Mouse (Mus musculus) heart, embryonic 14.5 days (tissue): ENCODE measurements at regions not wholly inside any gene's neighbourhood (a gene's known extent, or its start where the extent isn't known, plus 50 kb on each side); places are given as distances from the start of the nearest gene placed in this dataset.

Source experiments
- ATAC-seq: fragments of 200-750 bp; cut with Nextera tagmentation; 2 replicates; pipeline ENCODE4 v1.8.0; 2017; ENCODE audit warnings: low read depth, moderate TSS enrichment; ENCODE audit not compliant: insufficient number of reproducible peaks, insufficient read depth, low FRiP score
- H3K27ac ChIP-seq, 2 experiments: fragments of 200-500 bp in 1 of 2; fragments of 300-500 bp in 1 of 2; sonication (generic) in 1 of 2; replicated peaks in 1 of 2; 2 replicates each; pipeline ENCODE4 v1.5.1; 2012 to 2014; ENCODE audit warnings: low read depth in 2 of 2, low read length in 2 of 2, control low read depth in 1 of 2, mild to moderate bottlenecking in 1 of 2, mixed read lengths in 1 of 2; ENCODE audit not compliant: control insufficient read depth in 1 of 2, insufficient read depth in 1 of 2
- H3K27me3 ChIP-seq: fragments of 300-500 bp; sonication (generic); 2 replicates; pipeline ENCODE4 v1.6.1; 2014; ENCODE audit warnings: mild to moderate bottlenecking, low read length, control low read depth; ENCODE audit not compliant: control insufficient read depth, insufficient read depth
- H3K36me3 ChIP-seq: fragments of 300-500 bp; sonication (generic); 2 replicates; pipeline ENCODE4 v1.6.1; 2014; ENCODE audit warnings: mild to moderate bottlenecking, control low read depth, low read length, mixed read lengths; ENCODE audit not compliant: control insufficient read depth, insufficient read depth
- H3K4me1 ChIP-seq, 2 experiments: fragments of 200-500 bp in 1 of 2; fragments of 300-500 bp in 1 of 2; sonication (generic) in 1 of 2; 2 replicates each; pipeline ENCODE4 v1.6.1; 2012 to 2014; ENCODE audit warnings: low read length in 2 of 2, control low read depth in 1 of 2, mixed read lengths in 1 of 2; ENCODE audit not compliant: control insufficient read depth in 2 of 2, insufficient read depth in 2 of 2
- H3K4me2 ChIP-seq: fragments of 300-500 bp; sonication (generic); 2 replicates; pipeline ENCODE4 v1.6.1; 2014; ENCODE audit warnings: mild to moderate bottlenecking, low read length
- H3K4me3 ChIP-seq, 2 experiments: fragments of 200-500 bp in 1 of 2; fragments of 300-500 bp in 1 of 2; sonication (generic) in 1 of 2; 2 replicates each; pipeline ENCODE4 v1.5.1; 2012 to 2014; ENCODE audit warnings: low read length in 2 of 2, mild to moderate bottlenecking in 2 of 2, control low read depth in 1 of 2, low read depth in 1 of 2, moderate library complexity in 1 of 2; ENCODE audit not compliant: control insufficient read depth in 1 of 2, insufficient read depth in 1 of 2
- H3K9ac ChIP-seq: fragments of 300-500 bp; sonication (generic); 2 replicates; pipeline ENCODE4 v1.6.1; 2014; ENCODE audit warnings: mild to moderate bottlenecking, low read length
- H3K9me3 ChIP-seq: fragments of 300-500 bp; sonication (generic); 2 replicates; pipeline ENCODE4 v1.6.1; 2016; ENCODE audit warnings: low read length, control low read depth; ENCODE audit not compliant: control insufficient read depth
- WGBS: fragments of 180-500 bp; shearing (Covaris S2); extraction: QIAGEN DNeasy Blood & Tissue Kit; methylation state at CpG from one replicate; pipeline ENCODE4 v1.1.7; 2014; 5-methylcytosine and 5-hydroxymethylcytosine counted together

DNA sequence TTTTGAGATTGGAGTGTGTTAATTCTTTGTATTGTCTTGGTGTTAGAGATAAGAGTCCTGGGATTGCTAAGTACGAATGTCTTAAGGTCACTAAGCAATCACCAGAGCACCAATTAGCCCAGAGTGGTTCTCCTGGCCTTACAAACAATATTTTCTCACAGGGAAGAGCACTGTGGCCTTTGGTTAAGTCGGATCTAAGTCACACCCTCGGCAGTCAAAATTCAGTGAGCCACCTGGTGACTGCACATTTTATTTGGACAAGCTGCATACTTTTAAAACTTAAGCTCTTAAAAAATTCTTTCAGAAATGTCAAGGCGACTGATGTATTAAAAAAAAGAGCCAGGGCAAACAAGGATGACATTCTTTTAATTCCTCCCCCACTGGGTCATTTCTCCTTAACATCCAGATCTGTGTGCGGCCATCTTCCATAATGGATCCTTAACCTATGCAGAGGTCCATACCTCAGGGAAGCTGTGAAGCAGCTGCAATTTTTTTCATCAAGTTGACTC lies 60.9 kb upstream of the Foxa2 start:
- WGBS = 56% methylated on average over 5 of the region's 5 CpGs
- no peaks in the 10 kb centered on the region for H3K27me3 ChIP-seq
- no peak overlapping the region for H3K27ac ChIP-seq
- H3K9me3 ChIP-seq = no peaks in the 10 kb centered on the region
- no peak overlapping the region for H3K9ac ChIP-seq
- ATAC-seq = no peak
- H3K4me1 ChIP-seq = no peaks in the 10 kb centered on the region
- no peak overlapping the region for H3K4me2 ChIP-seq
- H3K4me3 ChIP-seq = no peak overlapping the region
- no peaks in the 10 kb centered on the region for H3K36me3 ChIP-seq

- Histone ChIP-seq H3K27ac (no peak overlapping the region), H3K4me2 (no peak overlapping the region), H3K36me3 (no peaks in the 10 kb centered on the region), H3K4me3 (no peak overlapping the region), H3K4me1 (peaks cover 2 to 7% of the 10 kb centered on the region in 2 experiments; a peak in 1 of 4 replicates), H3K9me3 (no peaks in the 10 kb centered on the region), H3K9ac (no peak overlapping the region), H3K27me3 (no peaks in the 10 kb centered on the region)
- WGBS = 62% methylated on average over 2 of the region's 2 CpGs
- no peak for ATAC-seq
Measured at GRCm38 (mm10) chr2:148110149-148110548, 63.4 kb upstream of the Foxa2 start.

- H3K36me3 ChIP-seq = no peaks in the 10 kb centered on the region
- WGBS = 23% methylated on average over 10 of the region's 10 CpGs
- no peak for ATAC-seq
- H3K27ac ChIP-seq = no peak overlapping the region
- H3K9me3 ChIP-seq = no peaks in the 10 kb centered on the region
- H3K4me3 ChIP-seq = 0 out of 4 replicates have a peak overlapping the region, but pooled peaks of 1 of the 2 experiments have one; percentile 18
- no peaks in the 10 kb centered on the region for H3K27me3 ChIP-seq
- H3K4me2 ChIP-seq = peak overlapping the region; percentile 52
- H3K9ac ChIP-seq = no peak overlapping the region; the same call in 1 of the 2 replicates
- peaks cover 2 to 7% of the 10 kb centered on the region in 2 experiments; a peak in 1 of 4 replicates for H3K4me1 ChIP-seq
Measured at GRCm38 (mm10) chr2:148111889-148112288, 65.1 kb upstream of the Foxa2 start.

GRCm38 (mm10) chr2:148113184-148113583 lies 66.4 kb upstream of the Foxa2 start:
- H3K36me3 ChIP-seq = no peaks in the 10 kb centered on the region

GRCm38 (mm10) chr2:148114600-148114999 lies 67.8 kb upstream of the Foxa2 start:
- no peaks in the 10 kb centered on the region for H3K36me3 ChIP-seq
- no peak overlapping the region for H3K27ac ChIP-seq
- WGBS = 43% methylated on average over 4 of the region's 4 CpGs
- no peaks in the 10 kb centered on the region for H3K9me3 ChIP-seq
- ATAC-seq = no peak
- H3K9ac ChIP-seq = no peak overlapping the region
- H3K4me2 ChIP-seq = no peak overlapping the region
- no peak overlapping the region for H3K4me3 ChIP-seq
- H3K4me1 ChIP-seq = peaks cover 7 to 17% of the 10 kb centered on the region in 2 experiments
- H3K27me3 ChIP-seq = no peaks in the 10 kb centered on the region

More at GRCm38 (mm10) chr2:148113184-148113583, 66.4 kb upstream of the Foxa2 start:
- Histone ChIP-seq H3K9me3 (no peaks in the 10 kb centered on the region), H3K4me2 (no peak overlapping the region), H3K27ac (no peak overlapping the region), H3K4me3 (no peak overlapping the region), H3K27me3 (no peaks in the 10 kb centered on the region), H3K9ac (no peak overlapping the region), H3K4me1 (peaks cover 7 to 17% of the 10 kb centered on the region in 2 experiments)
- 4% methylated on average over 2 of the region's 2 CpGs for WGBS
- peak; percentile 49; the same call in 1 of the 2 replicates for ATAC-seq

- no peak overlapping the region for H3K27ac ChIP-seq
- no peaks in the 10 kb centered on the region for H3K27me3 ChIP-seq
- no peak for ATAC-seq
- H3K4me1 ChIP-seq = peaks cover 7 to 17% of the 10 kb centered on the region in 2 experiments
- WGBS = 84% methylated on average over 3 of the region's 3 CpGs
- no peak overlapping the region for H3K4me3 ChIP-seq
- no peaks in the 10 kb centered on the region for H3K9me3 ChIP-seq
- no peaks in the 10 kb centered on the region for H3K36me3 ChIP-seq
- H3K4me2 ChIP-seq = no peak overlapping the region
- no peak overlapping the region for H3K9ac ChIP-seq
Measured at GRCm38 (mm10) chr2:148116033-148116790, 69.4 kb upstream of the Foxa2 start.

- H3K27me3 ChIP-seq = no peaks in the 10 kb centered on the region
- WGBS = 17% methylated on average over 2 of the region's 2 CpGs
- H3K9me3 ChIP-seq = no peaks in the 10 kb centered on the region
- H3K9ac ChIP-seq = no peak overlapping the region
- H3K36me3 ChIP-seq = no peaks in the 10 kb centered on the region
- H3K27ac ChIP-seq = no peak overlapping the region; a peak in 1 of 4 replicates
- peaks cover 7 to 17% of the 10 kb centered on the region in 2 experiments for H3K4me1 ChIP-seq
- ATAC-seq = no peak
- H3K4me3 ChIP-seq = no peak overlapping the region
- no peak overlapping the region for H3K4me2 ChIP-seq
Measured at GRCm38 (mm10) chr2:148117420-148117819, 70.7 kb upstream of the Foxa2 start.
